Mouse (Mus musculus) limb, embryonic 15.5 days (tissue): Measurements from ENCODE around the gene Pdzd8. TPM values are rescaled to one million over a fixed set of nuclear protein-coding genes. Genes with fewer than 3 reads are reported as not detected.

Source experiments
- ATAC-seq: fragments of 200-750 bp; cut with Nextera tagmentation; 2 replicates; pipeline ENCODE4 v1.8.0; 2017; ENCODE audit warnings: low read depth, moderate TSS enrichment; ENCODE audit not compliant: insufficient number of reproducible peaks, low FRiP score, low TSS enrichment
- H3K27ac ChIP-seq: fragments of 300-500 bp; sonication (generic); 2 replicates; pipeline ENCODE4 v1.5.1; 2015; ENCODE audit warnings: moderate library complexity, mild to moderate bottlenecking, inconsistent platforms
- H3K27me3 ChIP-seq: fragments of 300-500 bp; sonication (generic); 2 replicates; pipeline ENCODE4 v1.6.1; 2015; ENCODE audit warnings: inconsistent platforms
- H3K36me3 ChIP-seq: fragments of 300-500 bp; sonication (generic); 2 replicates; pipeline ENCODE4 v1.6.1; 2015; ENCODE audit warnings: inconsistent platforms
- H3K4me1 ChIP-seq: fragments of 300-500 bp; sonication (generic); 2 replicates; pipeline ENCODE4 v1.6.1; 2015; ENCODE audit warnings: inconsistent platforms
- H3K4me2 ChIP-seq: fragments of 300-500 bp; sonication (generic); 2 replicates; pipeline ENCODE4 v1.6.1; 2015; ENCODE audit warnings: mild to moderate bottlenecking, inconsistent platforms
- H3K4me3 ChIP-seq: fragments of 300-500 bp; sonication (generic); 2 replicates; pipeline ENCODE4 v1.5.1; 2015; ENCODE audit warnings: mild to moderate bottlenecking, inconsistent platforms
- H3K9ac ChIP-seq: fragments of 300-500 bp; sonication (generic); 2 replicates; pipeline ENCODE4 v1.6.1; 2015; ENCODE audit warnings: inconsistent platforms
- H3K9me3 ChIP-seq: fragments of 300-500 bp; sonication (generic); 2 replicates; pipeline ENCODE4 v1.6.1; 2016; ENCODE audit warnings: inconsistent platforms
- WGBS: fragments of 180-500 bp; shearing (Covaris S2); methylation state at CpG from one replicate; pipeline ENCODE4 v1.1.7; 2015; 5-methylcytosine and 5-hydroxymethylcytosine counted together
- polyA plus RNA-seq: library from polyadenylated mRNA; unstranded; fragments of >200 nt; fragmentation: Nextera tagmentation; extraction: Ambion mirVana; gene quantifications from 2 replicates; pipeline ENCODE4 v1.2.1, GENCODE M21; 2015

Gene Pdzd8
- polyA plus RNA-seq, result 8.5 and 10.1 TPM in 2 replicates

GRCm38 (mm10) chr19:59345658-59346283 is at the start of gene Pdzd8:
TSS of gene Pdzd8 (minus strand) at chr19:59345780.
- Histone ChIP-seq H3K4me3 (peak within 1 kb of the TSS; percentile 96), H3K4me2 (peak within 1 kb of the TSS; percentile 93), H3K4me1 (peaks cover 26% of the 10 kb centered on the region), H3K27me3 (no peaks in the 10 kb centered on the region), H3K36me3 (no peaks in the 10 kb centered on the region), H3K27ac (peak within 1 kb of the TSS; percentile 92), H3K9ac (peak within 1 kb of the TSS; percentile 91), H3K9me3 (no peaks in the 10 kb centered on the region)
- peak; percentile 92 for ATAC-seq
- WGBS, result under 1% methylated on average over 73 of the region's 91 CpGs

GRCm38 (mm10) chr19:59393777-59394441 is 48.3 kb upstream of the Pdzd8 start:
- Histone ChIP-seq H3K4me1 (peaks cover 6% of the 10 kb centered on the region; the same call in 1 of the 2 replicates), H3K9me3 (no peaks in the 10 kb centered on the region), H3K4me3 (no peak overlapping the region), H3K27me3 (peaks cover 12% of the 10 kb centered on the region; the same call in 1 of the 2 replicates), H3K36me3 (no peaks in the 10 kb centered on the region), H3K4me2 (no peak overlapping the region), H3K9ac (no peak overlapping the region), H3K27ac (no peak overlapping the region)
- 33% methylated on average over 8 of the region's 8 CpGs for WGBS
- ATAC-seq, result no peak

GRCm38 (mm10) chr19:59388847-59389606 is 43.4 kb upstream of the Pdzd8 start:
- 23% methylated on average over 15 of the region's 15 CpGs for WGBS
- Histone ChIP-seq H3K27me3 (0 out of 2 replicates have a peak, but pooled peaks cover 10% of the 10 kb centered on the region), H3K4me2 (peak overlapping the region; percentile 27; the same call in 1 of the 2 replicates), H3K27ac (no peak overlapping the region), H3K9ac (no peak overlapping the region), H3K36me3 (no peaks in the 10 kb centered on the region), H3K4me3 (peak overlapping the region; percentile 4; the same call in 1 of the 2 replicates), H3K9me3 (no peaks in the 10 kb centered on the region), H3K4me1 (peaks cover 11% of the 10 kb centered on the region)
- no peak for ATAC-seq

GRCm38 (mm10) chr19:59388399-59388798 is 42.8 kb upstream of the Pdzd8 start:
- WGBS, result 25% methylated on average over 5 of the region's 5 CpGs
- H3K9me3 ChIP-seq, result no peaks in the 10 kb centered on the region
- H3K4me3 ChIP-seq, result 0 out of 2 replicates have a peak overlapping the region, but pooled peaks have one; percentile 4
- 0 out of 2 replicates have a peak, but pooled peaks cover 10% of the 10 kb centered on the region for H3K27me3 ChIP-seq
- H3K4me2 ChIP-seq, result 0 out of 2 replicates have a peak overlapping the region, but pooled peaks have one; percentile 27
- no peaks in the 10 kb centered on the region for H3K36me3 ChIP-seq
- H3K4me1 ChIP-seq, result peaks cover 11% of the 10 kb centered on the region
- no peak for ATAC-seq
- H3K27ac ChIP-seq, result no peak overlapping the region
- H3K9ac ChIP-seq, result no peak overlapping the region

GRCm38 (mm10) chr19:59387178-59387577 is 41.6 kb upstream of the Pdzd8 start:
- Histone ChIP-seq H3K27me3 (0 out of 2 replicates have a peak, but pooled peaks cover 10% of the 10 kb centered on the region), H3K9me3 (no peaks in the 10 kb centered on the region), H3K4me1 (peaks cover 11% of the 10 kb centered on the region), H3K9ac (no peak overlapping the region), H3K27ac (no peak overlapping the region), H3K4me3 (no peak overlapping the region), H3K36me3 (no peaks in the 10 kb centered on the region), H3K4me2 (no peak overlapping the region)
- 43% methylated on average over 1 of the region's 1 CpGs for WGBS
- no peak for ATAC-seq

GRCm38 (mm10) chr19:59384582-59385495 is 39.3 kb upstream of the Pdzd8 start:
- no peak overlapping the region for H3K4me3 ChIP-seq
- WGBS, result 93% methylated on average over 7 of the region's 7 CpGs
- 0 out of 2 replicates have a peak, but pooled peaks cover 8% of the 10 kb centered on the region for H3K27me3 ChIP-seq
- no peaks in the 10 kb centered on the region for H3K9me3 ChIP-seq
- no peaks in the 10 kb centered on the region for H3K36me3 ChIP-seq
- peaks cover 11% of the 10 kb centered on the region for H3K4me1 ChIP-seq
- H3K9ac ChIP-seq, result no peak overlapping the region
- no peak overlapping the region for H3K27ac ChIP-seq
- no peak overlapping the region for H3K4me2 ChIP-seq
- no peak for ATAC-seq

GRCm38 (mm10) chr19:59382416-59382917 is 36.9 kb upstream of the Pdzd8 start:
- Histone ChIP-seq H3K9me3 (no peaks in the 10 kb centered on the region), H3K9ac (no peak overlapping the region), H3K36me3 (no peaks in the 10 kb centered on the region), H3K27me3 (no peaks in the 10 kb centered on the region), H3K27ac (no peak overlapping the region), H3K4me3 (no peak overlapping the region), H3K4me2 (no peak overlapping the region), H3K4me1 (no peaks in the 10 kb centered on the region)
- no peak for ATAC-seq

GRCm38 (mm10) chr19:59379995-59380394 is 34.4 kb upstream of the Pdzd8 start:
- Histone ChIP-seq H3K9me3 (no peaks in the 10 kb centered on the region), H3K27me3 (no peaks in the 10 kb centered on the region), H3K4me2 (no peak overlapping the region), H3K36me3 (no peaks in the 10 kb centered on the region), H3K9ac (no peak overlapping the region), H3K27ac (no peak overlapping the region), H3K4me1 (no peaks in the 10 kb centered on the region), H3K4me3 (no peak overlapping the region)
- ATAC-seq, result no peak
- WGBS, result 42% methylated on average over 1 of the region's 1 CpGs

GRCm38 (mm10) chr19:59376481-59376880 is 30.9 kb upstream of the Pdzd8 start:
- H3K4me3 ChIP-seq, result no peak overlapping the region
- no peaks in the 10 kb centered on the region for H3K9me3 ChIP-seq
- no peak overlapping the region for H3K9ac ChIP-seq
- H3K4me1 ChIP-seq, result no peaks in the 10 kb centered on the region
- H3K36me3 ChIP-seq, result no peaks in the 10 kb centered on the region
- WGBS, result 79% methylated on average over 2 of the region's 2 CpGs
- H3K27ac ChIP-seq, result no peak overlapping the region
- H3K27me3 ChIP-seq, result no peaks in the 10 kb centered on the region
- ATAC-seq, result no peak
- H3K4me2 ChIP-seq, result no peak overlapping the region

GRCm38 (mm10) chr19:59374940-59375339 is 29.4 kb upstream of the Pdzd8 start:
- Histone ChIP-seq H3K4me3 (no peak overlapping the region), H3K27me3 (no peaks in the 10 kb centered on the region), H3K9me3 (no peaks in the 10 kb centered on the region), H3K4me1 (no peaks in the 10 kb centered on the region), H3K9ac (no peak overlapping the region), H3K4me2 (no peak overlapping the region), H3K27ac (no peak overlapping the region), H3K36me3 (no peaks in the 10 kb centered on the region)
- 76% methylated on average over 6 of the region's 6 CpGs for WGBS
- ATAC-seq, result no peak

GRCm38 (mm10) chr19:59372928-59373327 is 27.3 kb upstream of the Pdzd8 start:
- no peak for ATAC-seq
- H3K4me1 ChIP-seq, result no peaks in the 10 kb centered on the region
- no peak overlapping the region for H3K4me2 ChIP-seq
- H3K27ac ChIP-seq, result no peak overlapping the region
- WGBS, result 61% methylated on average over 4 of the region's 4 CpGs
- no peak overlapping the region for H3K4me3 ChIP-seq
- H3K27me3 ChIP-seq, result no peaks in the 10 kb centered on the region
- no peaks in the 10 kb centered on the region for H3K9me3 ChIP-seq
- no peaks in the 10 kb centered on the region for H3K36me3 ChIP-seq
- H3K9ac ChIP-seq, result no peak overlapping the region
